Mouse (Mus musculus) midbrain, embryonic 15.5 days (tissue): Measurements from ENCODE around the gene Manbal. TPM values are rescaled to one million over a fixed set of nuclear protein-coding genes. Genes with fewer than 3 reads are reported as not detected.
A peak's percentile ranks its signal among the peaks of the same experiment; 100 is the strongest.

ENCODE experiments used
- ATAC-seq: fragments of 200-750 bp; cut with Nextera tagmentation; replicated peaks from 2 replicates; pipeline ENCODE4 v1.8.0; 2017; ENCODE audit warnings: moderate TSS enrichment
- H3K27ac ChIP-seq: fragments of 300-500 bp; sonication (generic); 2 replicates; pipeline ENCODE4 v1.5.1; 2015; ENCODE audit warnings: mild to moderate bottlenecking, inconsistent platforms
- H3K27me3 ChIP-seq: fragments of 300-500 bp; sonication (generic); replicated peaks from 2 replicates; pipeline ENCODE4 v1.6.1; 2015; ENCODE audit warnings: inconsistent platforms
- H3K36me3 ChIP-seq: fragments of 300-500 bp; sonication (generic); replicated peaks from 2 replicates; pipeline ENCODE4 v1.6.1; 2015; ENCODE audit warnings: inconsistent platforms
- H3K4me1 ChIP-seq: fragments of 300-500 bp; sonication (generic); 2 replicates; pipeline ENCODE4 v1.6.1; 2015; ENCODE audit warnings: inconsistent platforms
- H3K4me2 ChIP-seq: fragments of 300-500 bp; sonication (generic); 2 replicates; pipeline ENCODE4 v1.6.1; 2015; ENCODE audit warnings: inconsistent platforms, mild to moderate bottlenecking, moderate library complexity
- H3K4me3 ChIP-seq: fragments of 300-500 bp; sonication (generic); 2 replicates; pipeline ENCODE4 v1.5.1; 2015; ENCODE audit warnings: mild to moderate bottlenecking, inconsistent platforms
- H3K9ac ChIP-seq: fragments of 300-500 bp; sonication (generic); 2 replicates; pipeline ENCODE4 v1.6.1; 2015; ENCODE audit warnings: mild to moderate bottlenecking, inconsistent platforms
- H3K9me3 ChIP-seq: fragments of 300-500 bp; sonication (generic); 2 replicates; pipeline ENCODE4 v1.6.1; 2016; ENCODE audit warnings: inconsistent platforms
- WGBS: fragments of 180-500 bp; shearing (Covaris S2); methylation state at CpG from one replicate; pipeline ENCODE4 v1.1.7; 2015; ENCODE audit warnings: mixed read lengths; 5-methylcytosine and 5-hydroxymethylcytosine counted together
- polyA plus RNA-seq: library from polyadenylated mRNA; unstranded; fragments of >200 nt; fragmentation: Nextera tagmentation; extraction: Ambion mirVana; gene quantifications from 2 replicates; pipeline ENCODE4 v1.2.1, GENCODE M21; 2015

Manbal gene
- polyA plus RNA-seq = 104 and 107 TPM in 2 replicates

DNA sequence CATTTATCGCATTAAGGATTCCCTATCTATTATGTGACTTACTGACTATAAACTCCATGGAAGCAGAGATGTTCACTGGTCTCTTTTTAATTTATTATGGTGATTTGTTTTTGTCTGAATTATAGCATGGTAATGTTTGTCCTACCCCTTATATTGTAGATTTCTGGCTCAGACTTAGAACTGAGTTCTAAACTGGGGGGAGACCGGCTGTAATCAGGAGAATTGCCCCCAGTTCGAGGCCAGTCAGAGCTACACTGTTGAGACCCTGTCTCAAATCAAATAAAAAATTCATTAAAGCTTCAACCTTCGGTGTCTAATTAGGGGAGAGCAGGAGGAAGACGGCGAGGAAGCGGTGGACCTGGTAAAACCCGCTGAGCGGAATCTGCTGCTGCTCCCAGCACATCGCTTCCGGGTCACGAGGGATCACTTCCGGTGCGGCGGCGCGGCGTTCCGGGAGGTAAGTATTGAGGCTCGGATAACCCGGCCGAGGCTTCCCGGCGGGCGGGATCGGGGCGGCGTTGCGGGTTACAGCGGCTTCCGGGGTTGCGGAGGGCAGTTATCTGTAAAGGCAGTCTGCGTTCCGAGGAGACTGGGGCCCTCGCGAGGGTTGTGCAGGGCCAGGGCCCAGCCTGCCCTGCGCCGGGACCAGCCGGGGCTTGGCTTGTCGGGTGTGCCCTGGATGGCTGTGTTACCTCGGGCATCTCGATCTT is at the start of gene Manbal:
Gene Manbal, plus strand, starts transcription at position 411 of the 710 bp plus-strand sequence.
- Histone ChIP-seq H3K9ac (peak within 1 kb of the TSS; percentile 89), H3K4me3 (peak within 1 kb of the TSS; percentile 86), H3K4me2 (peak within 1 kb of the TSS; percentile 89), H3K27ac (peak within 1 kb of the TSS; percentile 87), H3K27me3 (no peaks in the 10 kb centered on the region), H3K4me1 (peaks cover 23% of the 10 kb centered on the region), H3K36me3 (no peaks in the 10 kb centered on the region), H3K9me3 (no peaks in the 10 kb centered on the region)
- WGBS = 4% methylated on average over 42 of the region's 42 CpGs
- ATAC-seq = peak; percentile 90

DNA sequence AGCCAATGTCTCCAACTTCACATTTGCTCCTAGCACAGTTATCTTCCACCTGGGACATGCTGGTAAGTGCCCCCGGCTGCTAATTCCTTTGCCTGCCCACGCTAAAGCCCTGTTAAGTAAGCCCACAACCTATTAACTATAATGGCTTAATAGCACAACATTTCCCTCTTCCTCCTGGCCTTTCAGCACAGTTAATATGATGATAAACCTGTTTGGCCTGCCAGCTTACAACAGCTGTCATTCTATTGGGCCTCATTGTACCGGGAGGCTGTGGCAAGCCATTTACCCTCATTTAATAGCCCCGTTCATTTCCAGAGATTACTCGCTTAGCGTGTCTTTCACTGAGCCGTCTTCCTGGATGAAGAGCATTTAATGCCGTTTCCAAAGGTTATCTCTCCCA is 47.3 kb upstream of the Manbal start:
- Histone ChIP-seq H3K27me3 (no peaks in the 10 kb centered on the region), H3K27ac (peak overlapping the region; percentile 45; the same call in 1 of the 2 replicates), H3K4me2 (no peak overlapping the region), H3K9me3 (no peaks in the 10 kb centered on the region), H3K36me3 (peaks cover 41% of the 10 kb centered on the region), H3K4me3 (no peak overlapping the region), H3K9ac (no peak overlapping the region), H3K4me1 (peaks cover 24% of the 10 kb centered on the region; the same call in 1 of the 2 replicates)
- WGBS = 68% methylated on average over 8 of the region's 8 CpGs
- ATAC-seq = no peak

DNA sequence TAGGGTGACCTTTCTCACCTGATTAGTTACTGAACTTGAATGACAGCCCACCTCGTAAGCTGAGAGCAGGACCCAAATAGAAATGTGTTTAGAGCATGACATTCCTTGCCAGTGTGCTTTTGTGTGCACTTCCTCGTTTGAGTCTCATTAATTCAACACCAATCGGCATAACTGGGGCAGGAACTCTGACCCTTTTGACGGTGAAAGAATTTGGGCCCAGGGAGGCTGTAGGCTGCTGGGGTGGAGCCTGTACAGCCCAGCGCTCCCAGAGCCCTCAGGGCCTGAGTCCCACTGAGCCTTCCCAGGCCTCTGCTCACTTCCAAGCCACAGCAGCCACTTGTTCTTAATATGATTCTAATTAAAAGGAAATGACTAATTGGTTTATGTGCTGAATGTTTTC is 46.5 kb upstream of the Manbal start:
- no peaks in the 10 kb centered on the region for H3K9me3 ChIP-seq
- no peak overlapping the region for H3K4me3 ChIP-seq
- H3K36me3 ChIP-seq = peaks cover 45% of the 10 kb centered on the region
- H3K4me2 ChIP-seq = no peak overlapping the region
- no peak for ATAC-seq
- WGBS = 31% methylated on average over 5 of the region's 5 CpGs
- no peaks in the 10 kb centered on the region for H3K27me3 ChIP-seq
- H3K27ac ChIP-seq = peak overlapping the region; percentile 45
- no peak overlapping the region for H3K9ac ChIP-seq
- peaks cover 24% of the 10 kb centered on the region; the same call in 1 of the 2 replicates for H3K4me1 ChIP-seq

DNA sequence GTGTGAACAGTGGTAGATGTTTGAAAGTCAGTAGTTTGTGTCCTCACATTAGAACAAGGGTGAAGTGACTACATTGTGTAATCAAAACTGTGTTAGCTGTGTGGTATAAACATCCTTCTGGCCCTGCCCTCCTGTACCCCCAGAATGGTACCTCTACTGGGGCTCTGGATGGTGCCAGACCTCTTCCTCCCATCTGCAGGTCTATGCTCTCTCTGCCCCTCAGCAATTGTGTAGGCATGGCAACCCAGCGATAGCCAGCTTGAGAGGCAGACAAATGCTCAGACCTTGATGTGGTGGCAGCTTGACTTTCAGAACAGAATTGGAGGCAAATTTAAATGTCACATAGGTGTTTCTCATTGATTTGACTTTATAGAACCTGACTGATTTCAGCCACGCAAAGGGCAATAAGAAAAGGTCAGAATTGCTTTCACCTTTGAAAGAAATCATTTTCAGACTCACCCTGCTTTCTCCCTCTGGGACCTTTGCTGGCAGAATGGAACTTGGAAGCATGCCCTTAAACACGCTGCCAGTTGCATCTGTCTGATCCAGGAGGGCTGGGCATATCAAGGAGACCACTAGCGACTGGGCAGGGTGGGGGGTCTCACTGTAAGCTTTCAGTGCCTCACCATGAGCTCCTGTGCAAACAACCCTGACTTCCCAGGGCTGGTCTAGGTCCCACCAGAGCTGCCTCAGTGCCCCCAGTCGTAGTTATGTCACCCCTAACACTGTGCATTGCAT is 45.2 kb upstream of the Manbal start:
- 65% methylated on average over 5 of the region's 5 CpGs for WGBS
- ATAC-seq = no peak
- H3K9ac ChIP-seq = no peak overlapping the region
- H3K9me3 ChIP-seq = no peaks in the 10 kb centered on the region
- peaks cover 17% of the 10 kb centered on the region; the same call in 1 of the 2 replicates for H3K4me1 ChIP-seq
- H3K27ac ChIP-seq = peak overlapping the region; percentile 63
- H3K4me3 ChIP-seq = no peak overlapping the region
- H3K27me3 ChIP-seq = no peaks in the 10 kb centered on the region
- peaks cover 53% of the 10 kb centered on the region for H3K36me3 ChIP-seq
- no peak overlapping the region for H3K4me2 ChIP-seq

DNA sequence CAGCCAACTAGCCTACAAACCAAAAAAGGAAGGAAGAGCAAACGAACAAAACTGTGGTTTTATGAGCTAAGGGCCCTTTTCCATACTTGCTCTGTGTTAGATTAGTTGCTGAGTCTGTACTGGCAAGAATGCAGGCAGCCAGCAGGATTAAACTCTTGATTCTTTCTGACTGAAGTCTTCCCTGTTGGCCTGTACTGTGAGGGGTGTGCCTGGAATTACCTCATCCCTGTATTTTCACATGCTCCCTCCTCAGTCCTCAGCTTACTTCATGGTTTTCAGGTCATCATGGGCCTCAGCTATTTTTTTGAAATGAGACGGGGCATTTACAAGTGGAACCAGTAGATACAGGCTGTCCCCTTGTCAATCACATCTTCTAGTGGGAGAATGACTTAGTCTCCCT is 42.2 kb upstream of the Manbal start:
- Histone ChIP-seq H3K4me3 (no peak overlapping the region), H3K27ac (no peak overlapping the region), H3K4me2 (no peak overlapping the region), H3K4me1 (peaks cover 35% of the 10 kb centered on the region), H3K9ac (no peak overlapping the region), H3K27me3 (no peaks in the 10 kb centered on the region), H3K36me3 (peaks cover 44% of the 10 kb centered on the region), H3K9me3 (no peaks in the 10 kb centered on the region)
- no peak for ATAC-seq
- 80% methylated on average over 2 of the region's 2 CpGs for WGBS

DNA sequence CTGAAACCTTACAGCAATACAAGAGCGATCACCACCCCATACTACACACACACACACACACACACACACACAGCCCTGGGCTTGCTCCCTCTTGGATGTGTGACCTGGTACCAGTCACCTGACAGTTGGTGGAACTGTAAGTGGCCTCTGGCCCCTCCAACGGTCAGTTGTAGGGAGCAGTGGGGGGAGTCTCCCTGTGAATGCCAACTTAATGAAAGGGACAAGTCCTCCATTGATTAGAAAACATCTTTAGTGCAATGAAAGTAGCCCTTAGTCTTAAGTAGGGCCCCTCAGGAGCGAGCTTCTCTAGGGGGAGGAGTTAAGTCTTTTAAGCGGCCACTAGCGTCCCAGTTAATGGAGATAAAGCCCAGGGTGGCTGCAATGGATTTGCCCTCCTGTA is 39.3 kb upstream of the Manbal start:
- Histone ChIP-seq H3K27ac (peak overlapping the region; percentile 58), H3K9me3 (no peaks in the 10 kb centered on the region), H3K4me2 (no peak overlapping the region), H3K4me1 (peaks cover 22% of the 10 kb centered on the region), H3K9ac (no peak overlapping the region), H3K4me3 (no peak overlapping the region), H3K27me3 (no peaks in the 10 kb centered on the region), H3K36me3 (peaks cover 22% of the 10 kb centered on the region)
- ATAC-seq = peak; percentile 51
- 14% methylated on average over 5 of the region's 5 CpGs for WGBS

DNA sequence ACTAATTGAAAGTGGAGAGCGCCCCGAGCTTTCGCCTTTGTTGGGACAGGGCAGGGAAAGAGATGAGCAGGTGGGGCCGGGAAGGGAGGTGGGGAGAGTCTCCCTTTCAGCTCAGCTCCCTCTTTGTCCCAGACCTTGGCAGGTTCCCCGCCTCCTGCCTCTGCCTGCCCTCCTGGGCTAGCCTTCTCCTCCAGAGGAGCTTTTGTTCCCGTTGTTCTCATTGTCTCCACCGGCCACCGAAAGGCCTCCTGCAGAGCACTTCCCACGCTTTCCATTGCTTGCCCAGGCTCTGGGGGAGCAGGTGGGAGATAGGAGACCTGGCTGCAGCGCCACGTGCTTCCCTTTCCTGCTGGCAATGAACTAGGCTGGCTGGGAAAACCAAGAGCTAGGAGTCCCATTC is 38.8 kb upstream of the Manbal start:
- H3K9me3 ChIP-seq = no peaks in the 10 kb centered on the region
- H3K4me1 ChIP-seq = peaks cover 22% of the 10 kb centered on the region
- H3K27ac ChIP-seq = peak overlapping the region; percentile 58
- no peaks in the 10 kb centered on the region for H3K27me3 ChIP-seq
- H3K36me3 ChIP-seq = peaks cover 17% of the 10 kb centered on the region
- H3K4me3 ChIP-seq = no peak overlapping the region
- no peak overlapping the region for H3K4me2 ChIP-seq
- peak; percentile 83 for ATAC-seq
- no peak overlapping the region for H3K9ac ChIP-seq
- 4% methylated on average over 11 of the region's 11 CpGs for WGBS

DNA sequence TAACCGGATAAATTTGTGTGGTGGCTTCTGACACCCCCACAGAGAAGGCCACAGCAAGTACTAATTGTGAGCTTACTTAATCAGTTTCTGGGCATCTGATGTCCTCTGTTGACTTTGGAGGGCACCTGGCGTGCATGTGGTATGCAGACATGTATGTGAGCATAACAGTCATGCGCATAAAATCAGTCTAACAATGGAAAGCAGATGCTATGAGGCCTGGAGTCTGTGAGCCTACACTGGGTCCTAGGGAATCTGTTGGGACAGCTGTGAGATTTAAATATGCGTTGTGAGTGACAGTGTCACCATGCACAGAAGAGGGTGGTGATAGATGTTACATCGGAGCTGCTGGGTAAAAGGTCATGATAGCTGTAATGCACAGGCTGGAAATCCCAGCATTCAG is 35.3 kb upstream of the Manbal start:
- Histone ChIP-seq H3K9ac (no peak overlapping the region), H3K4me3 (no peak overlapping the region), H3K27ac (no peak overlapping the region), H3K4me2 (no peak overlapping the region), H3K27me3 (no peaks in the 10 kb centered on the region), H3K9me3 (no peaks in the 10 kb centered on the region), H3K4me1 (peaks cover 22% of the 10 kb centered on the region), H3K36me3 (no peaks in the 10 kb centered on the region)
- ATAC-seq = no peak
- WGBS = 55% methylated on average over 5 of the region's 5 CpGs

DNA sequence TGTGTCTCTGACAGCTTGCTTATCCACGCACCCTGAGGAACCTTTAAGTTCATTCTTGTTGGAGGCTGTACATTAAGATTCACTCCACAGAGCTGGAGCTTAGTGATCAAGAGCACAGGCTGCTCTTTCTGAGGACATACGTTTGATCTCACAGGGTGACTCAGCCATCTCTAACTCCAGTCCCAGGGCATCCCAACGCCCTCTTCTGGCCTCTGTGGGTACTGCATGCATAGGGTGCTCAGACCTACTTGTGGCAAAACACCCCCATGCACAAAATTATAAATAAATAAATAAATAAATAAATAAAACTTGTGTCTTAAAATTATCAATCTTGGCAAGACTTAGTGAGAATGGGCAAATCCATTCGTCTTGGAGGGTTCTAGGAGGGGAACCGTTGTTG is 28.7 kb upstream of the Manbal start:
- no peak overlapping the region for H3K4me3 ChIP-seq
- 21% methylated on average over 5 of the region's 5 CpGs for WGBS
- no peaks in the 10 kb centered on the region for H3K36me3 ChIP-seq
- no peaks in the 10 kb centered on the region for H3K27me3 ChIP-seq
- H3K4me1 ChIP-seq = peaks cover 40% of the 10 kb centered on the region
- ATAC-seq = no peak
- no peak overlapping the region for H3K9ac ChIP-seq
- H3K9me3 ChIP-seq = no peaks in the 10 kb centered on the region
- H3K4me2 ChIP-seq = no peak overlapping the region
- peak overlapping the region; percentile 53 for H3K27ac ChIP-seq

DNA sequence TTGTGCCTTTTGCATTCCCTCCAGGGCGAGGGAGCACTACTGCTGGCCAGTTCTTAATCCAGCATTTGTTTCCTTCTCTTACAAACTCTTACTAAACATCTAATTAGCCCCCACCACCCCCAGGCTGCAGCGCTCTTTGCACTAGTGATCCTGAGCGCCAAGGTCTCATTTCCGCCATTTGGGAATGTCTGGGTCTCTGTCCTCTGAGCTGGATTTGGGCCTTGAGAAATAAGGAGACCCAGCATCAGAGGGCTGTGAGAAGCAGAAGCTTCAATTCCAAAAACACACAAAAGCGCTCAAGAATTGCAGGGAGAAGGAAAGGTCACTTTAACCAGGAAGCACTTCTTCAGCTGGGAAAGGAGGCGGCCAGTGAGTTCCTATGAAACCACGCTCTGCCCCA is 27.9 kb upstream of the Manbal start:
- Histone ChIP-seq H3K27ac (peak overlapping the region; percentile 90), H3K36me3 (no peaks in the 10 kb centered on the region), H3K4me1 (peaks cover 40% of the 10 kb centered on the region), H3K9me3 (no peaks in the 10 kb centered on the region), H3K27me3 (no peaks in the 10 kb centered on the region), H3K9ac (no peak overlapping the region), H3K4me2 (no peak overlapping the region), H3K4me3 (no peak overlapping the region)
- WGBS = 60% methylated on average over 7 of the region's 7 CpGs
- ATAC-seq = no peak

DNA sequence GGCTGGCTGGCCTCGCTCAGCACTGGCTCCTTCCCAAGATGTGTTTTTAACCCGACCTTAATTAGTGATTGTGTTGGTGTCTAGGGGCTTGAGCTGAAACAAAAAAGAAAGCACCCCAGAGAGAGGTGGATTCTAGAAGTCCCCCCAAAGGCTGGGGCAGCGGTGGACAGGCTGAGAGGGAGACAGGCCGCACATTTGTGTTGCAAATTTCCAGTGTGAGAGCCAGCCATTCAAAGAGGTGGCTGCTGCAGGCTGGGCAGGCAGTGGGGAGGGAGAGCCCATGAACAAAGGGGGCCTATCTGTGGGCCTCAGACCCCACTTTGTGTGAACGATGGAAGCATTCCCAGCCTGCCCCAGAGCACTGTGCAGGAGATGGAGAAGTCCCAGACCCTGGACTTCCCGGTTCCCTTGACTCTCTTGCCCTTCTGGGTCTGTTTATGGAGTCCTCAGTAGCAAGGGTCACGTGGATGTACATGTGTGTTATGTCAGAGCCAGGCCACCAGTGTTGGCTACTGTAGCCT is 27.1 kb upstream of the Manbal start:
- peaks cover 40% of the 10 kb centered on the region for H3K4me1 ChIP-seq
- H3K4me3 ChIP-seq = no peak overlapping the region
- H3K27ac ChIP-seq = peak overlapping the region; percentile 90
- no peak overlapping the region for H3K4me2 ChIP-seq
- H3K36me3 ChIP-seq = no peaks in the 10 kb centered on the region
- no peak overlapping the region for H3K9ac ChIP-seq
- no peaks in the 10 kb centered on the region for H3K27me3 ChIP-seq
- ATAC-seq = peak; percentile 83
- no peaks in the 10 kb centered on the region for H3K9me3 ChIP-seq
- WGBS = 13% methylated on average over 7 of the region's 7 CpGs

DNA sequence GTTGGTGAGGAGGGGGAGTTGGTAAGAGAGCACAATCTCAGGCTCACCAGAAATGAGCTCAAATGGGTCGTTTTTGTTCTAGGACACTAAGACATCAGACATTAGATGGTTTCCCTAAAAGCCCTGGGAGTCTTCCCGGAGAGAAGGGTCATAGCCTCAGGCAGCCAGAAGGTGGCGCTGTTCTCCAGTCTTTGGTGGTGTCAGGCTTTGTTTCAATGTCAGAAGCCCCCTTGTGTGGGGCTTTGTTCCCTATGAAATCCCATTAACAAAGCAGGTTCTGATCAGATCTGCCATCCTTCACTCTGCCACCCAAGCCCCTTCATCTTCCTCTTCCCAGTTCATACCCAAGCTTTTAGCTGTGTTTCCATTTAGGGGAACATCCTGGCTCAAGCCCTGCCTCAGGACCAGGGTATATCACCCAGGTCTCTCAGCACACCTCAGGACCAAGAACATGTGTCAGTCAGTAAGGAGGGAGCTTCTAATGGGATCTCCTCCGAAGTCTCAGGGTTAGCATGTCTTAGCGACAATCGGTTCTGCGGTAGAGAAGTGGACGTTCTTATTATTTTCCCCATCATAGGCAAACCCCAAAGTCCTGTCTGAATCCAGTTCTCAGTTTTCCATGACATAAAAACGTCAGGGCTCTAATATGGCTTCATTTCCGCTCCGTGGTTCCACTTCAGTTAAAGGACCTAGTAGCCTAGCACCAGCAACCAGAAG is 25.7 kb upstream of the Manbal start:
- WGBS = 27% methylated on average over 11 of the region's 11 CpGs
- H3K4me2 ChIP-seq = no peak overlapping the region
- H3K4me3 ChIP-seq = no peak overlapping the region
- peaks cover 52% of the 10 kb centered on the region for H3K4me1 ChIP-seq
- no peaks in the 10 kb centered on the region for H3K36me3 ChIP-seq
- no peaks in the 10 kb centered on the region for H3K27me3 ChIP-seq
- H3K27ac ChIP-seq = peak overlapping the region; percentile 90
- no peaks in the 10 kb centered on the region for H3K9me3 ChIP-seq
- H3K9ac ChIP-seq = peak overlapping the region; percentile 23; the same call in 1 of the 2 replicates
- ATAC-seq = peak; percentile 57; the same call in 1 of the 2 replicates
